Mouse (Mus musculus) kidney, postnatal 10 days (tissue): Measurements from ENCODE around the gene Usp39.
A peak's percentile ranks its signal among the peaks of the same experiment; 100 is the strongest.

Source experiments
- DNase-seq: peaks from one replicate; pipeline ENCODE4 v3.0.0; 2021; ENCODE audit warnings: mixed read lengths

Usp39 gene

GRCm38 (mm10) chr6:72348411-72348810, 3.4 kb upstream of the Usp39 start:
- DNase-seq: no peak

GRCm38 (mm10) chr6:72347166-72347941, 2.4 kb upstream of the Usp39 start, which contains the start of gene 0610030E20Rik:
Gene 0610030E20Rik (plus strand): TSS chr6:72347317.
- DNase-seq: peak; percentile 89

- DNase-seq: no peak
Observed at GRCm38 (mm10) chr6:72346261-72346660, 1.3 kb upstream of the Usp39 start.

GRCm38 (mm10) chr6:72345633-72346032, 649 bp upstream of the Usp39 start:
- DNase-seq: no peak

- no peak for DNase-seq
Observed at GRCm38 (mm10) chr6:72344396-72345073, 449 bp downstream of the Usp39 start.

- no peak for DNase-seq
Observed at GRCm38 (mm10) chr6:72340481-72340880, 4.5 kb downstream of the Usp39 start.

- no peak for DNase-seq
Observed at GRCm38 (mm10) chr6:72333111-72333510, 11.9 kb downstream of the Usp39 start.

GRCm38 (mm10) chr6:72330133-72330532, 14.9 kb downstream of the Usp39 start:
- no peak for DNase-seq

GRCm38 (mm10) chr6:72329019-72329418, 16.0 kb downstream of the Usp39 start:
- DNase-seq: no peak

GRCm38 (mm10) chr6:72326274-72326673, 18.7 kb downstream of the Usp39 start:
- DNase-seq: peak; percentile 70

GRCm38 (mm10) chr6:72323786-72324508, 21.0 kb downstream of the Usp39 start:
- DNase-seq: no peak

- DNase-seq: no peak
Observed at GRCm38 (mm10) chr6:72322936-72323335, 22.0 kb downstream of the Usp39 start.

- DNase-seq: peak; percentile 79
Observed at GRCm38 (mm10) chr6:72319019-72319418, 26.0 kb downstream of the Usp39 start.

- DNase-seq: no peak
Observed at GRCm38 (mm10) chr6:72318440-72318839, 26.5 kb downstream of the Usp39 start.

GRCm38 (mm10) chr6:72316044-72316443, 28.9 kb downstream of the Usp39 start:
- no peak for DNase-seq

GRCm38 (mm10) chr6:72315384-72315783, 29.6 kb downstream of the Usp39 start:
- DNase-seq: no peak

GRCm38 (mm10) chr6:72313124-72313867, 31.7 kb downstream of the Usp39 start:
- DNase-seq: no peak

GRCm38 (mm10) chr6:72312198-72312597, 32.8 kb downstream of the Usp39 start:
- DNase-seq: no peak

- no peak for DNase-seq
Observed at GRCm38 (mm10) chr6:72303510-72303909, 41.5 kb downstream of the Usp39 start.

GRCm38 (mm10) chr6:72302349-72302925, 42.5 kb downstream of the Usp39 start:
- peak; percentile 49 for DNase-seq

GRCm38 (mm10) chr6:72297825-72298224, 47.2 kb downstream of the Usp39 start:
- no peak for DNase-seq

GRCm38 (mm10) chr6:72292972-72293651, 51.9 kb downstream of the Usp39 start:
- peak; percentile 40 for DNase-seq
